Mouse (Mus musculus): ENCODE results near the gene Med12l.
A peak's percentile ranks its signal among the peaks of the same experiment; 100 is the strongest.

Gene Med12l

GRCm38 (mm10) chr3:59197329-59197948, 191.8 kb downstream of the Med12l start:
- no peak for DNase-seq

- DNase-seq = no peak
Observed at GRCm38 (mm10) chr3:59203802-59204520, 198.3 kb downstream of the Med12l start.

GRCm38 (mm10) chr3:59204719-59205503, 199.3 kb downstream of the Med12l start:
- DNase-seq = no peak

- DNase-seq = no peak
Observed at GRCm38 (mm10) chr3:59205941-59206340, 200.3 kb downstream of the Med12l start.

GRCm38 (mm10) chr3:59208650-59209548, 203.3 kb downstream of the Med12l start:
- peak; percentile 58 for DNase-seq

- DNase-seq = no peak
Observed at GRCm38 (mm10) chr3:59210089-59210488, 204.5 kb downstream of the Med12l start.

- DNase-seq = no peak
Observed at GRCm38 (mm10) chr3:59210727-59211126, 205.1 kb downstream of the Med12l start, which contains the start of gene P2ry13. TSS of gene P2ry13 (minus strand) at chr3:59210882.

GRCm38 (mm10) chr3:59211784-59212183, 206.2 kb downstream of the Med12l start:
- no peak for DNase-seq

GRCm38 (mm10) chr3:59212404-59212803, 206.8 kb downstream of the Med12l start:
- DNase-seq = no peak

- DNase-seq = no peak
Observed at GRCm38 (mm10) chr3:59217211-59217610, 211.6 kb downstream of the Med12l start.

GRCm38 (mm10) chr3:59219326-59219725, 213.7 kb downstream of the Med12l start:
- DNase-seq = no peak

GRCm38 (mm10) chr3:59222303-59222702, 216.7 kb downstream of the Med12l start:
- DNase-seq = no peak

- DNase-seq = no peak
Observed at GRCm38 (mm10) chr3:59225411-59225810, 219.8 kb downstream of the Med12l start.

- DNase-seq = no peak
Observed at GRCm38 (mm10) chr3:59227696-59228095, 222.1 kb downstream of the Med12l start.

GRCm38 (mm10) chr3:59228730-59229551, 223.3 kb downstream of the Med12l start:
- DNase-seq = peak; percentile 31

- no peak for DNase-seq
Observed at GRCm38 (mm10) chr3:59230912-59231311, 225.3 kb downstream of the Med12l start.

- no peak for DNase-seq
Observed at GRCm38 (mm10) chr3:59234878-59235277, 229.3 kb downstream of the Med12l start.

GRCm38 (mm10) chr3:59243384-59243783, 237.8 kb downstream of the Med12l start:
- DNase-seq = no peak

GRCm38 (mm10) chr3:59248031-59248430, 242.4 kb downstream of the Med12l start:
- no peak for DNase-seq

GRCm38 (mm10) chr3:59250454-59250853, 244.8 kb downstream of the Med12l start:
- DNase-seq = no peak

Data from kidney, postnatal 14 days (tissue).